Mouse (Mus musculus) midbrain, embryonic 10.5 days (tissue): Measurements from ENCODE around the gene 4930556J24Rik. TPM values are rescaled to one million over a fixed set of nuclear protein-coding genes. Genes with fewer than 3 reads are reported as not detected.
A peak's percentile ranks its signal among the peaks of the same experiment; 100 is the strongest.

Source experiments
- DNase-seq: peaks from one replicate; pipeline ENCODE4 v3.0.0-alpha.2; 2017; ENCODE audit warnings: low spot score
- H3K27ac ChIP-seq: fragments of 300-500 bp; sonication (generic); replicated peaks from 2 replicates; pipeline ENCODE4 v1.5.1; 2016; ENCODE audit warnings: mild to moderate bottlenecking
- H3K27me3 ChIP-seq: fragments of 300-500 bp; sonication (generic); 2 replicates; pipeline ENCODE4 v1.6.1; 2016; ENCODE audit warnings: low read depth, mild to moderate bottlenecking; ENCODE audit not compliant: poor library complexity, severe bottlenecking
- H3K36me3 ChIP-seq: fragments of 300-500 bp; sonication (generic); 2 replicates; pipeline ENCODE4 v1.6.1; 2016; ENCODE audit warnings: mild to moderate bottlenecking, moderate library complexity
- H3K4me1 ChIP-seq: fragments of 300-500 bp; sonication (generic); 2 replicates; pipeline ENCODE4 v1.6.1; 2016
- H3K4me3 ChIP-seq: fragments of 300-500 bp; sonication (generic); 2 replicates; pipeline ENCODE4 v1.5.1; 2016; ENCODE audit warnings: mild to moderate bottlenecking, moderate library complexity
- H3K9me3 ChIP-seq: fragments of 300-500 bp; sonication (generic); replicated peaks from 2 replicates; pipeline ENCODE4 v1.6.1; 2016; ENCODE audit warnings: mild to moderate bottlenecking
- WGBS: fragments of 180-500 bp; shearing (Covaris S2); methylation state at CpG from one replicate; pipeline ENCODE4 v1.1.7; 2016; 5-methylcytosine and 5-hydroxymethylcytosine counted together
- polyA plus RNA-seq: library from polyadenylated mRNA; unstranded; fragments of >200 nt; fragmentation: Nextera tagmentation; extraction: Ambion mirVana; gene quantifications from 2 replicates; pipeline ENCODE4 v1.2.1, GENCODE M21; 2016

Gene 4930556J24Rik
- polyA plus RNA-seq, 1 experiment from 2014 or later: 0.33 TPM

DNA sequence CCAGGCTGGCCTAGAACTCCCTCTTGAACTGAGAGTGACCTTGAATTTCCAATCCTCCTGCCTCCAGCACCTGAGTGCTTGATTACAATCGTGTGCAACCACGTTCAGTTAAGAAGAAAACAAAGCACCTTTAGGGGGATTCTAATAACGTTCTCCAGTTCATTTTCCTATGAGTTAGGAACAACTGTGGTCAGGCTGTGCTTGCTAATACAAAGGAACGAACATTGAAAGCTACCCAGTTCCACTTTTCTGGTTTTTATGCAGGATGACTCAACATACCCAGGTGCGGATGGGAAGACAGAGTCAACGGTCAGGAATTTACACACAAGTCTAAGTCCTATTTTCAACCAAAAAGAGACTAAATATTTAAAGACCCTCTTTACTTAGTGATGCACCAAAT, 82.6 kb downstream of the 4930556J24Rik start:
- DNase-seq: no peak
- H3K4me1 ChIP-seq: peaks cover 21% of the 10 kb centered on the region
- no peaks in the 10 kb centered on the region for H3K9me3 ChIP-seq
- 79% methylated on average over 6 of the region's 6 CpGs for WGBS
- peaks cover 25% of the 10 kb centered on the region for H3K36me3 ChIP-seq
- no peaks in the 10 kb centered on the region for H3K27me3 ChIP-seq
- peak overlapping the region; percentile 57 for H3K4me3 ChIP-seq
- peak overlapping the region; percentile 92; the same call in 1 of the 2 replicates for H3K27ac ChIP-seq

Other genes with a start within 250 kb of the 4930556J24Rik start
- 1.4 and 2.2 TPM in 2 replicates for gene Osbp2, start 112.9 kb downstream of the 4930556J24Rik start, polyA plus RNA-seq
- gene 4921536K21Rik, start 81.7 kb downstream of the 4930556J24Rik start, polyA plus RNA-seq: 1.4 and 1.5 TPM in 2 replicates
- gene Dusp18, start 81.5 kb downstream of the 4930556J24Rik start, polyA plus RNA-seq: 18.9 and 23.2 TPM in 2 replicates
- gene Slc35e4, start 62.1 kb downstream of the 4930556J24Rik start, polyA plus RNA-seq: 5.2 and 5.5 TPM in 2 replicates
- gene Tcn2, start 44.6 kb downstream of the 4930556J24Rik start, polyA plus RNA-seq: 24.5 and 28.1 TPM in 2 replicates
- 96.3 and 103 TPM in 2 replicates for gene Pes1, start 12.8 kb downstream of the 4930556J24Rik start, polyA plus RNA-seq
- gene Gal3st1, start 6.9 kb upstream of the 4930556J24Rik start, polyA plus RNA-seq: 0.16 TPM in 2 replicates
- not detected in 2 replicates for gene Sec14l4, start 54.7 kb upstream of the 4930556J24Rik start, polyA plus RNA-seq
- gene Sec14l3, start 88.1 kb upstream of the 4930556J24Rik start, polyA plus RNA-seq: not detected in 2 replicates
- 8.1 and 10.3 TPM in 2 replicates for gene Mtfp1, start 118.7 kb upstream of the 4930556J24Rik start, polyA plus RNA-seq
- gene Sec14l2, start 146.6 kb upstream of the 4930556J24Rik start, polyA plus RNA-seq: 2.2 and 2.9 TPM in 2 replicates
- gene Rnf215, start 158.4 kb upstream of the 4930556J24Rik start, polyA plus RNA-seq: 21.3 and 29.3 TPM in 2 replicates
- 6.9 and 8.3 TPM in 2 replicates for gene Ccdc157, start 183.5 kb upstream of the 4930556J24Rik start, polyA plus RNA-seq
- 95.2 and 97.1 TPM in 2 replicates for gene Sf3a1, start 183.6 kb upstream of the 4930556J24Rik start, polyA plus RNA-seq
- gene Tbc1d10a, start 210.0 kb upstream of the 4930556J24Rik start, polyA plus RNA-seq: 26.3 and 26.4 TPM in 2 replicates
- gene Castor1, start 241.4 kb upstream of the 4930556J24Rik start, polyA plus RNA-seq: 2.7 and 3.4 TPM in 2 replicates